Mouse (Mus musculus) adrenal gland, postnatal 36 days (tissue): ENCODE data around the gene Adam20. TPM values are rescaled to one million over a fixed set of nuclear protein-coding genes. Genes with fewer than 3 reads are reported as not detected.
"Not testable (repeated sequence)": the region's sequence is repeated elsewhere in the genome, so short reads cannot be mapped to it uniquely, and the experiment has no call there.

ENCODE experiments used
- DNase-seq, 2 experiments: peaks; one replicate each; pipeline ENCODE4 v3.0.0; 2021; ENCODE audit warnings: mixed read lengths in 1 of 2
- long read RNA-seq, 2 experiments: library from polyadenylated mRNA; stranded (forward); transcript quantifications; one replicate each; pipeline ENCODE4 v2.0.0; 2021; ENCODE audit warnings: borderline sequencing depth in 2 of 2
- total RNA-seq, 2 experiments: library from RNA; stranded (reverse); gene quantifications; 2 replicates each; pipeline ENCODE4 v1.2.3; 2021

The Adam20 gene
- not detected for total RNA-seq
- long read RNA-seq, experiment 1: 0 reads
- long read RNA-seq, experiment 2: 0 reads

DNA sequence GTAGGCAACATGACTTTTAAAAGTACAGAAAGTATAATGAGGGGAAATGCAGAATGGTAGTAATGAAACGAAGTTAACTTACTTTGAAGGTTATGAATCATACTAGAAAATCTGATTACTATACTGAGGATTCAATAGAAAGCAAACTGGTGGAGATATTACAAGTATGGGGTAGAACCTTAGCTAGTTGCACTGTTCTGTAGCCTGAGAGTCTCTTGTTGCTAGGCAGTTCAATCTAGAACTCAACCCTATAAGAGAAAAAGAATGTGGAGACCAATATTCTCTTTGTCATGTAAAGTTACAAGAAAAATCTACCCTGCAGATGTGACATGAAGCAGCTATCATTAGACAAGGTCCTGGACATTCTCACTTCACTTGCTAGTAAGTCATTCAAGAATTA is at the start of gene Adam20:
Gene Adam20 (plus strand): TSS at position 301 of the 400 bp plus-strand sequence.
- not testable (repeated sequence) for DNase-seq

DNA sequence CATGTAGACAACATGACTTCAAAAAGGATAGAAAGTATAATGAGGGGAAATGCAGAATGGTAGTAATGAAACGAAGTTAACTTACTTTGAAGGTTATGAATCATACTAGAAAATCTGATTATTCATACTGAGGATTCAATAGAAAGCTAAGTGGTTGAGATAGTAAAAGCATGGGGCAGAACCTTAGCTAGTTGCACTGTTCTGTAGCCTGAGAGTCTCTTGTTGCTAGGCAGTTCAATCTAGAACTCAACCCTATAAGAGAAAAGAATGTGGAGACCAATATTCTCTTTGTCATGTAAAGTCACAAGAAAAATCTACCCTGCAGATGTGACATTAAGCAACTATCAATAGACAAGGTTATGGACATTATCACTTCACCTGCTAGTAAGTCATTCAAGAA is 41.2 kb upstream of the Adam20 start, which contains the start of gene Adam25:
Gene Adam25 (plus strand): TSS at position 301 of the 400 bp plus-strand sequence.
- DNase-seq: not testable (repeated sequence)

DNA sequence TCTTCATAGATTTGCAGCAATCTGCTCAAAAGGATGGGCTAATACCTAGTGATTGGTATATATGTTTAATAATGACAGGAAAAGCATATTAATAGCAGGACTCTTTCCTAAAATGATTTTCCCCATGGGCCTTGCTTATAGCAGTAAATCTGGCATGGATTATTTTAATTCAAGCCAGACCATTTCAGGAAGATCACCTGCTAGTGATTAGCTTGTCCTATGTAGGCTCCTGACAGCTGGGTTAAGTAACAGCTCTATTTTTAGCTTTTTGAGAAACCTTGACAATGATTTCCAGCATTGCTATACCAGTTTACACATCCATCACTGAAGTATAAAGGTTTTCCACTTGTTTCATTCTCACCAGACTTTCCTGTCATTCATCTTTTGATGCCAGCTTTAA is 9.8 kb upstream of the Adam20 start:
- DNase-seq: no peak

DNA sequence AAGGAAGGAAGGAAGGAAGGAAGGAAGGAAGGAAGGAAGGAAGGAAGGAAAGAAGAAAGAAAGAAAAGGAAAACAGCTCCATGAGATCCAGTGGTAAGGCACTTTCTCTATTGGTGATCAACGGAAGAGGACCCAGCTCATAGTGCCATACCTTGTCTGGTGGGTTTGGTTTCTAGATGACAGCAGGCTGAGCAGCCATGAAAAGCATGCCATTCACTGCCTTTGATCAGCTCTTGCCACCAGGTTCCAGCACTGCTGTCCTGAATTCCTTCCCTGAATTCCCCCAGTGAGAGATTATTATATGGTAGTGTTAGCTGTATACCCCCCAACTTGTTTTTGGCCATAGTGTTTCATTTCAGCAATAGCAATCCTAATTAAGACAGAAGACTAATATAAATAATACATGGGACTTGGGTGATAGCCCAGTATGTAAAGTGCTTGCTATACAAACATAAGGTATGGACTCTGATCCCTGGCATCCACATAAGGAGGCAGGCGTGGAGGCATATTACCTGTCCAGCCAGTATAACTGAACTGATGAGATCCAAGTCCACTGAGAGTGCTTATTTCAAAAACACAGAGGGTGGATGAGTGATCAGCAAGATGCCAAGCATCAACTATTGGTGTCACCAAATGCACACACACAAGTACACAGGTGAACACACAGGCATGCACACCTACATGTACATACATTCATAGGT is 10.5 kb downstream of the Adam20 start:
- no peak for DNase-seq

Other genes with a start within 250 kb of the Adam20 start
- gene Adam24, start 118.2 kb upstream of the Adam20 start, total RNA-seq: not detected
- not detected for gene Adam25, start 41.1 kb upstream of the Adam20 start, total RNA-seq
- not detected for gene Adam39, start 29.7 kb downstream of the Adam20 start, total RNA-seq